Mouse (Mus musculus) adrenal gland, postnatal 10 days (tissue): ENCODE measurements around the gene Grrp1. TPM values are rescaled to one million over a fixed set of nuclear protein-coding genes. Genes with fewer than 3 reads are reported as not detected.
A peak's percentile ranks its signal among the peaks of the same experiment; 100 is the strongest.
"Not testable (repeated sequence)": the region's sequence is repeated elsewhere in the genome, so short reads cannot be mapped to it uniquely, and the experiment has no call there.

Experiments used
- DNase-seq: peaks from one replicate; pipeline ENCODE4 v3.0.0; 2021; ENCODE audit warnings: mixed read lengths
- long read RNA-seq, 2 experiments: library from polyadenylated mRNA; stranded (forward); transcript quantifications; one replicate each; pipeline ENCODE4 v2.0.0; 2021
- total RNA-seq, 2 experiments: library from RNA; stranded (reverse); gene quantifications; 2 replicates each; pipeline ENCODE4 v1.2.3; 2021

Gene Grrp1
- total RNA-seq: 10 to 100 TPM; 12.3 to 21.7 TPM
- long read RNA-seq, experiment 1, transcript Grrp1-201 (2 exons, 1,226 nt): major isoform, 27 of 32 reads
- long read RNA-seq, experiment 1, partial matches to known transcripts: 0 of 32 reads
- long read RNA-seq, experiment 1, other reads (novel, unspliced or antisense): 5 of 32 reads
- long read RNA-seq, experiment 2, transcript Grrp1-201 (2 exons, 1,226 nt): major isoform, 10 of 14 reads
- long read RNA-seq, experiment 2, partial matches to known transcripts: 0 of 14 reads
- long read RNA-seq, experiment 2, other reads (novel, unspliced or antisense): 4 of 14 reads

- DNase-seq: peak; percentile 50
These were observed at the start of gene Grrp1 for GRCm38 (mm10) chr4:134253722-134254324. Gene Grrp1, minus strand, starts transcription at chr4:134254106.

DNA sequence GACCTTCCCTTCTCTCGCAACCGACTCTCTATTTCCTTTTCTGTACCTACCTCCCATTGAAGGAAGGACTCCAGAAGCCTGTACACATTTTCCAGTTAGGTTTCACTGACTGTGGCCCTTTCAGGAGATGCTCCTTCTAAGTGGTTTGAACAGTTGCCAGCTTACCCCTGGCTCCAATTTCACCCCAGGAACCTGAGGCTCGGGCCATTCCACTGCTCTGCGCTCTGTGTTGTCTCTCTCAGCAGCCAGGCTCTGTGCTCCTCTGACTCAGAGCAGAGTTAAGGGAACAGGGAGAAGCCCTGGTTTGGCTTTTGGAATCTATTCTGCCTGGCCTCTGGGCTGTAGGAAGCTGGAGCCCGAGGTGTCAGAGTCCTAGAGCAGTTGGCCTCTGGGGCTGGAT lies 48.2 kb upstream of the Grrp1 start:
- DNase-seq: no peak

- DNase-seq: peak; percentile 58
These were observed 46.4 kb upstream of the Grrp1 start for GRCm38 (mm10) chr4:134300316-134300715.

GRCm38 (mm10) chr4:134299498-134299810 lies 45.5 kb upstream of the Grrp1 start:
- no peak for DNase-seq

DNA sequence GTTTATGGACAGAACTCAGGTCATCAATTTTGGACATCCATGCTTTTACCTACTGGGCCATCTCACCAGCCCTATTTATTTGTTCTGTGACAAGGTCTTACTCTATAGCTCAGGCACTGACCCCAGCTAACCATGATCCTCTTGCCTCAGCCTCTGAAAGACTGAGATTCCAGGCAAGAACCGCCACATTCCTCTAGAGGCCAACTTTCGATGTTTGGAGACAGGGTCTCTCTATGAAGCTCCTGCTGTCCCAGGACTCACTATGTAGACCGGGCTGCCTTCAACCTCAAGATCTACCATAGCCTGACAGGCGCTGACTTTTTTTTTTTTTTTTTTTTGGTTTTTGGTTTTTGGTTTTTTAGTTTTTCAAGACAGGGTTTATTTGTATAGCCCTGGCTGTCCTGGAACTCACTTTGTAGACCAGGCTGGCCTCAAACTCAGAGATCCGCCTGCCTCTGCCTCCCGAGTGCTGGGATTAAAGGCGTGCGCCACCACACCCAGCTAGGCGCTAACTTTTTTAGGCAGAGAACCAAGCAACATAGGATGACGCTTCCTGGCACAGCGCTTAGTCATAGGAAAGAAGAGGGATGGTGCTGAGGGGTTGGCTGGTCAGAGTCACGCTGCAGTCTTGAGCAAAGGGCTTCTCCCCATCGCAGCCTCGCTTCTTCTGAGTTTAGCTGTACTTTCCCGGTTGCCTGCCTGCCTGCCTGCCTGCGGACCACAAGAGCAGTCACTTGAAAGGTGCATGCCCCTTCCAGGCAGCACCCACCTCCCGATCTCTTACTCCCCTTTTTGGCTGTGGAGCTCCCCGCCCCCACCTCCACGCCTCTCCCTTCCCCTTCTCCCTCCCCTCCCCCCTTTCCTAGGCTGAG lies 45.0 kb upstream of the Grrp1 start:
- DNase-seq: no peak

GRCm38 (mm10) chr4:134297369-134297768 lies 43.5 kb upstream of the Grrp1 start:
- no peak for DNase-seq

- DNase-seq: no peak
These were observed 42.6 kb upstream of the Grrp1 start for GRCm38 (mm10) chr4:134296523-134296922.

- not testable (repeated sequence) for DNase-seq
These were observed 42.2 kb upstream of the Grrp1 start for GRCm38 (mm10) chr4:134296096-134296495.

- DNase-seq: no peak
These were observed 39.8 kb upstream of the Grrp1 start for GRCm38 (mm10) chr4:134293692-134294163.

- no peak for DNase-seq
These were observed 39.3 kb upstream of the Grrp1 start for GRCm38 (mm10) chr4:134293061-134293691.

DNA sequence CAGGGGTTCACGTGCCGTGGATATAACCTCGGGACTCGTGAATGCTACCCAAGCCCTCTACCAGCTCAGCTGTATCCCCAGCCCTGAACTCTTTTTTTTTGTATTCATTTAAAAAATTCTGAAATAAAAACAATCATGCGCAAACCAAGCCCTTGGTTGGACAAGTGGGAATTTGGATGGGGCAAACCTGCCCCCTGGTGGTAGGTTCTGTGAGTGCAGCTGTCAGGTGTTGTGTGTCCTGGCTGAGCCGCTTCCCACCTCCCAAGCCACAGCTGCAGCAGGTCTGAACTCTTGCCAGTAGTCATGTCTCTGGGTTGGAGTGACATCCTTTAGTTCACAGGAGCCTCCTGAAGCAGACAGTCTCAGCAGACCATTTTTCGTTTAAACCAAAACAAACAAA lies 38.2 kb upstream of the Grrp1 start:
- DNase-seq: peak; percentile 84

DNA sequence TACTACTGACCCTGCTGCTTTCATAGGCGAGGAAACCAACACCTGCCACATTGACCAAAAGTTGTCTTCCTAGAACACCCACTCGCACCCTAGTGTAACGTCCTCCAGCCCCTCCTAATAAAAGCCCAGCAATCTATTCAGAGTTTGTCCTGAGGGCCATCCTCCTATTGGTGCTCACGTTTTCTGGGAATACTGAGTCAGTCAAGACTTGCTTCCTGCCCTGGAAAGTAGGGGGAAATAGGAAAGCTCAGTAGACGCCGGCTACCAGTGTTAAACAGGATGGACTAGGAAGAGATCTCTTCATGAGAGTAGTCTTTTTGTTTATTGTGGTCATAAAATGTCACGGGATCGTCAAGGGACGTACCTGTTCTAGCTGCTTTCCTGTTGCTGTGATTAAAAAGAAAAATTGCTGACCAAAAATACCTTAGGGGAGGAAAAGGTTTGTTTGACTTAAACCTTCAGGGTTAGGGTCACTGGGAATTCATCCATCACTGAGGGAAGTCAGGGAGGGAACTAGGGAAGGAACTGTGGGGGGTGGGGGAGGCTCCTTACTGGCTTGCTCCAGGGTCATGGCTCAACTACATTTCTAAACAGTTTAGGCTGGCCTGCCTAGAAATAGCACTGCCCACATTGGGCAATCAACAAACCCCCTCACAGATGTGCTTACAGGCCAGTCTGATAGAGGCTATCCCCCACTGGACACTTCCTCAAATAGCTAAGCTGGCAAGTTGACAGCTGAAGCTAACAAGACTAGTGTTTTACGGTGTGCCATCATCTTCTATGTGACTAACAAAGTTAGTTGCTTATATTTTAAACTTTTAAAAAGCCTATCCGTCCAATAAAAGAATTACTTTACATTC lies 34.7 kb upstream of the Grrp1 start:
- no peak for DNase-seq

- DNase-seq: peak; percentile 82
These were observed 33.7 kb upstream of the Grrp1 start, which contains the start of gene Pdik1l for GRCm38 (mm10) chr4:134287575-134288025. Gene Pdik1l, minus strand, starts transcription at chr4:134287895.

GRCm38 (mm10) chr4:134287168-134287564 lies 33.3 kb upstream of the Grrp1 start:
- DNase-seq: peak; percentile 100

DNA sequence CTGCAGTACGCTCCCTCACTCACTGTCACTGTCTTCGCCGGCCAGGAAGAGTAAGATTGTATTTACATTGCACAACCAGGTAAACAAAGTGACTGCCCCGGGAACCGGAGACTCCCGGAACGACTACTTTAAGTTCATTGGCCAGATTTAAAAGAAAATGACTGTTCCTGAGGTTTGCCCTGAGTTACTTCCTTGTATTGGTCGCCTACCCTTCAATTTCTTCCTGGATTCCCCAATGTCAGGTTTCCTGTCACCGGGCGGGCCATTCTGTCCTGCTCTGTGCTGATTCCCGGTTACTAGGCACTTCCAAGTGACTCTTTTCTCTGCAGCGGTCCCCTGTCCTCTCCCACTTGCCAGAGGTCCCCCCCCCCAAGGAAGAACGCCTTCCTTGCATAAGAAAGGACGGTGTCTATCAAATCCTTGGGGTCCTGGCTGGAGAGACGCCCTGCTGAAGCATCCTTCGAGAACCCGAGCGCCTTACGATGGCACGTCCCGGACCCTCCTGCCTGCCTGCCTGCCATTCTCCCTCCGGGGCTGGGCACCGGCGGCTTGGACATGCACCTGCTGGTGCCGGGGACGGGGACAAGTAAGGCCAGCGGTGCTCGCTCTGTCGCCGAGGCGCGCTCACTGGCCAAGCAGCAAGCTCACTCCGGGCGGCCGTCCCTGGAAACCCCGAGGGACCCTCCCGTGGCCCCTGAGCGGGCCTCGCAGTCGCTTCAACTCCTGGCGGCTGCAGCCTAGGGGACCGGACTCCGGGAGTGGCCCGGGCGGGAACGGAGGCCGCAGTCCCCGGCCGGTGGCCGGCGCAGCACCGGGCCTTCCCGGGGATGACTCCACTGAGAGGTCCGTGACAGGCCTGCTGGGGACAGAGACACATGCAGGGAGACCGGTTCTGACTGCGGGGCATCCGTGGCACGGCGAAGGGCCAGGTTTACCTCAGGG lies 32.6 kb upstream of the Grrp1 start:
- no peak for DNase-seq

GRCm38 (mm10) chr4:134284942-134285341 lies 31.0 kb upstream of the Grrp1 start:
- DNase-seq: no peak

GRCm38 (mm10) chr4:134273417-134274345 lies 19.8 kb upstream of the Grrp1 start:
- DNase-seq: peak; percentile 33

DNA sequence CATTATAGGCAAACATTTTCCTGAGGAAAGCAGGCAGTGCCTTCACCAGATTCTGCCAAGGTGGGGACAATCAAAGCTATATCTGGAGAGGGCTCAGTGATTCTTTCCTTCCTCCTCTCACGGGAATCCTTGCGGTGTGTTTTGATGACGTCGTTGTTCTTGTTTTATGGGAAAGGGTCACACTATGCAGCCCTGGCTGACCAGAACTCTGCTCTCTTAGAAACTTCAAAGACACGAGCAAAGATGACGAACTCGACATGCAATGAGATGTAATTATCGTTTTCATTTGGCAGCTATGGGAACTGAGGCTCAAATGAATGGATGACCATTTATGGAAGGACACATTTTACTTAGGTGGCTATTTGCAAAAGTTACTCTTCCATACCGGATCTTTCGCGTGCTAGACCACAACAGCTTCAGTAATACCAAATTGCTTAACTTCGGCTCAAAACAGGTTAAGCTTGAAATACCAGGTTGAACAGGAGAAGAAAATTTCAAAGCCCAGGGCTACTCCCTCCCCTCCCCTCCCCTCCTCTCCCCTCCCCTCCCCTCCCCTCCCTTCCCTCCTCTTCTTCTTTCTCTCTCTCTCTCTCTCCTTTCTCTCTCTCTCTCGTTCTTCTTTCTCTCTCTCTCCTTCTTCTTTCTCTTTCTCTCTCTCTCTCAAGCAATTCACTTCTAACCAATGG lies 19.0 kb upstream of the Grrp1 start:
- no peak for DNase-seq
